Mouse (Mus musculus): ENCODE results near the gene Mus81.

DNA sequence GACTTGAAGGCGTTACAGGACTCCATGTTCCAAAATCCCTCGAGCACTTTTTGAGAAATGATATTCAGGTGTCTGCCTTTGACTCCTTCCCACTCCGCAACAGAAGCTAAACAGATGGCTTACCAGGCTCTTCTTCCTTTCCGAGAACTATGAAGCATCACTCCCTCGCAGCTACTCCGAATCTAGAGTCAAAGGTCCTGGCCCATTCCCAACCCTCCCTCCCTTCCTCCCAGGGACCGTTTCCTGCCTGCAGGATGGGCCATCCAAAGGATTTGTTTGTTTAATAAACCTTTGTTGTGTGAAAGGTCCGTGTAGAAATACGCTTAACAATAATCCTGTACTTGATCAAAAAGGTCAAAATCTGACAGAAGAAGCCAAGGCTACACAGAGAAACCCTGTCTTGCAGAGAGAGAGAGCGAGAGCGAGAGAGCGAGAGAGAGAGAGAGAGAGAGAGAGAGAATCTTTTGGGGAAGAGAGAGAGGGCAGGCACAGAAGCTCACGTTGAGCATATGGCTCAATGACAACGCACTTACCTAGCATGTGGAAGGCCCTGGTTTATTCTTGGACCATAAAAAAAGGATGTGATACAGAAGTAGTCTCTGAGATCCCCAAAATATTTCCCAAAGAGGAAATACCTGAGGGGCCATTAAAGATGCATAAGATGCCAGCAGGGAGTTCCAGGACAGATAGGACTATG is 30.3 kb downstream of the Mus81 start, which contains the start of gene Ccdc85b:
- no peak for TF ChIP-seq CTCF (IDR thresholded peaks at IDR 0.05; ENCODE audit: low read depth, low read length)
- TF ChIP-seq TAL1 (conservative IDR thresholded peaks at IDR 0.05; ENCODE audit: low read depth, low read length): no peak
- TF ChIP-seq GATA1 (IDR thresholded peaks at IDR 0.05; ENCODE audit: borderline replicate concordance, low read length): no peak
- TF ChIP-seq POLR2AphosphoS5 (IDR thresholded peaks at IDR 0.05; ENCODE audit: insufficient replicate concordance, low read depth, low read length): no peak

Measured in G1E (cell line).